Mouse (Mus musculus): Measurements from ENCODE around the gene Akr1a1. TPM values are rescaled to one million over a fixed set of nuclear protein-coding genes. Genes with fewer than 3 reads are reported as not detected.

Akr1a1 gene
- total RNA-seq, 2 experiments from 2014 or later = 178 to 196 TPM

DNA sequence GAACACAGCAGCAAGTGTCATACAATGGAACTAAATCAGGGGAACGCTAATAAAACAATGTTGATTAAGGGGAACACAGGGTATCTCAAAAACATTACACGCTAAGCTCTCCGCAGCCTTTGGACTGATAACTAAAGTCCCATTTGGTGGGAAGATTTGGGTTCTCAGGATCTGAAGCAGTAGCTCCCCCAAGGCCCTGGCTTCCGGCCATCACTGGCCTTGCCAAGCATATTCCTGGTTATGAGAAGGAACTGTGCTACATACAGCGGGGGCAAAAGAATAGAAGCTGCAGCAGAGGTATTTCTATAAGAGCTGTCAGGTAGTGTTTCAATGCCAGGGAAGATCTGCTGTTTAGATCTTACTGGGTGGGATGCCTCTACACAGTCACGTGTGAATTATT lies 1.7 kb upstream of the Akr1a1 start:
- intact Hi-C loops (cut with DNase I) = no loop called here

GRCm38 (mm10) chr4:116651797-116652135 lies 286 bp upstream of the Akr1a1 start:
- intact Hi-C loops (cut with DNase I) = loop anchor here (2.0 kb wide), 1 partner anchor 33 kb away; the partner anchor contains the start of gene Prdx1
- no peak for TF ChIP-seq CTCF (IDR thresholded peaks at IDR 0.05)

More for the DNA sequence above, 1.7 kb upstream of the Akr1a1 start:
- Histone ChIP-seq H3K27ac (no peak overlapping the region), H3K4me3 (no peak overlapping the region)
- no peak for TF ChIP-seq CTCF (IDR thresholded peaks at IDR 0.05)
- DNase-seq = no peak

DNA sequence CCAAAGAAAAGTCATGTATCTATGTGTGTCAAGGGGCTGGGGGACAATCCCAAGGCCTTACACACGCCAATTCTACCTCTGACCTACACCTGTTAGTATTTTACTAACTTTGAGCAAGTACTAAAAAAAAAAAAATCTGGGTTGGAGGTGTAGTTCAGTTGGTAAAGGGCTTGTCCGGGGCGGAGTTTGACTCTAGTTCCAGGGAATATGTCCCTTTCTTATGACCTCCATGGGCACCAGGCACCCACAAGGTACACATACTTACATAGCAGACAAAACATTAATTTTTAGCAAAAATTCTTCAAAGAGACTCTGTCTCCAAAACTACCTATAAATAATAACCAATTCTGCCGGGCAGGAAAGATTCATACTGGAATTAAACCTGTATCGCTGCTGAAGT lies 1.1 kb downstream of the Akr1a1 start:
- no peak for TF ChIP-seq CTCF (IDR thresholded peaks at IDR 0.05)
- H3K27ac ChIP-seq = peak overlapping the region; percentile 93
- no peak for DNase-seq
- intact Hi-C loops (cut with DNase I) = loop anchor here (2.0 kb wide), 1 partner anchor 34 kb away; the partner anchor contains the start of gene Prdx1
- peak overlapping the region; percentile 82 for H3K4me3 ChIP-seq

More at GRCm38 (mm10) chr4:116651797-116652135, 286 bp upstream of the Akr1a1 start:
- peak overlapping the region; percentile 93 for H3K27ac ChIP-seq
- peak overlapping the region; percentile 82 for H3K4me3 ChIP-seq
- no peak for DNase-seq

- TF ChIP-seq CTCF (IDR thresholded peaks at IDR 0.05) = no peak
- intact Hi-C loops (cut with DNase I) = no loop called here
- Histone ChIP-seq H3K27ac (no peak overlapping the region), H3K4me3 (peak overlapping the region; percentile 82)
- DNase-seq = no peak
Measured at GRCm38 (mm10) chr4:116649411-116649810, 2.1 kb downstream of the Akr1a1 start.

DNA sequence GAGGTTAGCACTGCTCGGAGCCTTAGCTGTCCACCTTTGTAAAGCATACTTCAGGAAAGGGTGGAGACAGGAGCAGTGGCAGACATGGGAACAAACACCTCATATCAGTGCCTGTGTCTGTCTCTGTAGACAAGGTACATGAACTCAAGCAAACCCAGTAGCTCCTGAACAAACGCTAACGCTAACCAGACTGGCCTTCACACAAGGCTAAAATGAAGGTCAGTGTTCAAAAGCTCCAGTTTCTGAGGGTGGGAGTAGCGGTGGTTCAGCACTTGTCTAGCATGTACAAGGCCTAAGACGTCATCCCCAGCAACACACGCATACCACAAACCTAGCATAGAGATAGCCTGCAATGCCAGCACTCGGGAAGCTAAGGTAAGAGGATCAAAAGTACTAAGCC lies 5.9 kb downstream of the Akr1a1 start:
- Histone ChIP-seq H3K27ac (no peak overlapping the region), H3K4me3 (no peak overlapping the region)
- intact Hi-C loops (cut with DNase I) = no loop called here
- TF ChIP-seq CTCF (IDR thresholded peaks at IDR 0.05) = no peak
- DNase-seq = no peak

DNA sequence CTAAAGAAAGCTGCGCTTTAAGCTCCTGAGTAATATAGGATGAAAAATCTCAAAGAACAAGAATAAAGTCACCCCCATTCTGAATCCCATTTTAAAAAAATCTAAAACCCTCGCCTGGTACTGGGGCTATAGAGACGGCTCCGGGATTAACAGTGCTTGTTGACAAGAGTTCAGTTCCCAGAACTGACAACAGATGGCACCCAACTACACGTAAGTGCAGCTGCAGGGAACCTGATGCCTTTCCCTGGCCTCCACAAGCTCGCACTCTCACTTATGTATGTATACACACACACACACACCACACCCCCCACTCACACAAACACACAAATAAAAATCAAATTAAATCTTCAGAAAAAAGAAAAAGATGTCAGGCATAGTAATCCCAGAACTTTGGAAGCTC lies 7.2 kb downstream of the Akr1a1 start:
- TF ChIP-seq CTCF (IDR thresholded peaks at IDR 0.05) = peak; percentile 59
- peak; percentile 45 for DNase-seq
- Histone ChIP-seq H3K4me3 (no peak overlapping the region), H3K27ac (no peak overlapping the region)
- intact Hi-C loops (cut with DNase I) = loop anchor here (5.0 kb wide), 1 partner anchor 143 kb away; no protein-coding TSS in a partner anchor

DNA sequence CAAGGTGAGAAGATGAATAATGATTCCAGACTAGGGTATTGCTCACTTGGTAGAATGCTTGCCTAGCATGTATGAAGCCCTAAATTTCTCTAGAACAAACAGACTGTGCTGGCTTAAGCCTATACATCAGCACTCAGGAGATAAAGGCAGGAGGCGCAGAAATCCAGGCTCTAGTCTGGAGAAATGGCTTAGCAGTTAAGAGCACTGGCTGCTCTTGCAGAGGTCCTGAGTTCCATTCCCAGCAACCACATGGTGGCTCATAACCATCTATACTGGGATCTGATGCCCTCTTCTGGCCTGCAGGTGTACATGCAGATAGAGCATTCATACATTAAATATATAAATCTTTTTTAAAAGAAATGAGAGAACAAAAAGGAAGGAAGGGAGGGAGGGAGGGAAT lies 9.4 kb downstream of the Akr1a1 start:
- no peak overlapping the region for H3K4me3 ChIP-seq

GRCm38 (mm10) chr4:116638821-116639220 lies 12.7 kb downstream of the Akr1a1 start:
- H3K4me3 ChIP-seq = no peak overlapping the region
- DNase-seq = no peak
- TF ChIP-seq CTCF (IDR thresholded peaks at IDR 0.05) = no peak
- intact Hi-C loops (cut with DNase I) = no loop called here
- no peak overlapping the region for H3K27ac ChIP-seq

More for the DNA sequence above, 9.4 kb downstream of the Akr1a1 start:
- DNase-seq = no peak
- TF ChIP-seq CTCF (IDR thresholded peaks at IDR 0.05) = peak; percentile 30; the same call in 1 of the 2 replicates
- H3K27ac ChIP-seq = no peak overlapping the region
- intact Hi-C loops (cut with DNase I) = loop anchor here (5.0 kb wide), 1 partner anchor 145 kb away; no protein-coding TSS in a partner anchor

GRCm38 (mm10) chr4:116635197-116635596 lies 16.3 kb downstream of the Akr1a1 start:
- no peak for DNase-seq
- TF ChIP-seq CTCF (IDR thresholded peaks at IDR 0.05) = no peak
- intact Hi-C loops (cut with DNase I) = no loop called here
- H3K27ac ChIP-seq = no peak overlapping the region
- H3K4me3 ChIP-seq = no peak overlapping the region

DNA sequence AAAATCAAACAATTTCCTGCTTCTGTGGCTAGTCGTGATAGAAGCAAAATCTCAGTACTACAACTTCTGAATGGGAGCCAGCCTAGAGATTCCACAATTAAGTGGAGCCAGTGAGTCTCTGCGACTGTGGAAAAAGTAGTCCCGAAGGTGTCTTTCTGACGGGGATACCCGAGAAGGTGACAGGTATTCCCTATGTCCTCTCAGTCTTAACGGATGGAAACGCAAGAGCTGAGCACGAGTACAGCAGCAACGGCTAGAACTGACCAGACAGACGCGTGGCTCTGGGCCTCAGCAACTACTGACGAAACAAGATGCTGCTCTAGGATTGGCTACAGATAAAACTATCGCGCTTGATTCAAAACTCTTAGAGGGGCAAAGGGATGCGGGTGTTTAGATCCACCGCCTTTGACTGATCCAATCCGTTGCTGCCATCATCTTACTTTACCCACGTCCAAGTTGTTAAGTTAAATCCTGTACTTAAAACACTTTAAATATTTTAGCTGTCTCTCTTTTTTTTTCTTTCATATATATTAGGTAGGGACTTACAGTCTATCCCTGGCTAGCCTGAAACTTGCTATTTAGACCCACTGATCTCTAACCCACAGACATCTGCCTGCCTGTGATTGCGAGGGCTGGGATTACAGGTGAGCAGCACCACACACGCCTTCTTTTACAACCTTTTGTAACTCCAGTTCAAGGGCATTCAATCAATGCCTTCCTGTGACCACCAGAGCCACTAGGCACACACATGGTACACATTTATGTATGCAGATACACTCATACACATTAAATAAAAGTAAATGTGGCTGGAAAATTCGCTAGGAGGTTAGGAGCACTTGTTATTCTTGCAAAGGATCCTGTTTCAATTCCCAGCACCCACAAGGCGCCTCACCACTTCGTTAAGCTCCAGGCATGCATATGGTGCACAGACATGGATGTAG lies 23.5 kb downstream of the Akr1a1 start, which contains the start of gene Nasp:
Nasp (minus strand) TSS at position 220 of the 941 bp plus-strand sequence.
- DNase-seq = peak; percentile 83
- intact Hi-C loops (cut with DNase I) = no loop called here
- Histone ChIP-seq H3K4me3 (peak within 1 kb of the TSS; percentile 93), H3K27ac (peak within 1 kb of the TSS; percentile 87)
- no peak for TF ChIP-seq CTCF (IDR thresholded peaks at IDR 0.05)

DNA sequence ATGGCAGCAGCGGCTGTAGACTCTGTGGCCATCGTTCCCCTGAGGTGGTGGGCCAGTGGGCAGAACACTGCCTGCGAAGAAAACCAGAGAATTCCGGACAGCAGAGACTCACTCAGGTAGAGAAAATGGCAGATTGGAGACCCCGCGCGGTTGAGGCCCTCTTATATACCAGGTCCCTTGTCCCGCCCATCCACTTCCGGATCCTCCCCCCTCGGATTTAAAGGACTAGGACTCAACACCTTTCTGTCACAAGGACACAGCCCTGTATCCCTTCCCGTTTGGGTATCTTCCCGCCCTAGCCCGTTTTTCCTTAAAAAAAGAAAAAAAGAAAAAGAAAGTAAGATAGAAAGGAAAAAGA lies 24.1 kb downstream of the Akr1a1 start:
- Histone ChIP-seq H3K4me3 (peak overlapping the region; percentile 93), H3K27ac (peak overlapping the region; percentile 87)
- peak; percentile 92 for DNase-seq
- no peak for TF ChIP-seq CTCF (IDR thresholded peaks at IDR 0.05)
- intact Hi-C loops (cut with DNase I) = no loop called here

- intact Hi-C loops (cut with DNase I) = no loop called here
- peak; percentile 84 for DNase-seq
- TF ChIP-seq CTCF (IDR thresholded peaks at IDR 0.05) = no peak
- peak overlapping the region; percentile 93 for H3K4me3 ChIP-seq
- H3K27ac ChIP-seq = peak overlapping the region; percentile 87
Measured at GRCm38 (mm10) chr4:116626658-116627358, 24.7 kb downstream of the Akr1a1 start.

DNA sequence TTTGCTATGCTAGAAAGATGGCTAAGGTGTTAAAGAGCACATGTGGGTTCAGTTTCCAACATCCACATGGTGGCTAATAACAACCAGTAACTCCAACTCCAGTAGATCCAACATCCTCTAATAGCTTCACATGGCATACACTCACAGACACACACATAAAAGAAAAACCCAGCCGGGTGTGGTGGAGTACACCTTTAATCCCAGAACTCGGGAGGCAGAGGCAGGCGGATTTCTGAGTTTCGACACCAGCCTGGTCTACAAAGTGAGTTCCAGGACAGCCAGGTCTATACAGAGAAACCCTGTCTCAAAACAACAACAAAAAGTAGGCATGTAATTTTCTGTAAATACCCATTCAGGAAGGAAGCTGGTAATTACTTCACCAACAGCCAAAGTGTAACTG lies 26.6 kb downstream of the Akr1a1 start:
- DNase-seq = no peak
- Histone ChIP-seq H3K27ac (no peak overlapping the region), H3K4me3 (no peak overlapping the region)
- no peak for TF ChIP-seq CTCF (IDR thresholded peaks at IDR 0.05)
- intact Hi-C loops (cut with DNase I) = no loop called here

Measured in gastrocnemius, adult 2 months (tissue).